Mouse (Mus musculus): ENCODE results near the gene Lhx5.

Gene Lhx5

GRCm38 (mm10) chr5:120461902-120462301, 30.4 kb downstream of the Lhx5 start:
- no peak for DNase-seq (ENCODE audit: low read depth in 2 of 2, low spot score in 2 of 2)

GRCm38 (mm10) chr5:120464321-120464720, 32.8 kb downstream of the Lhx5 start:
- DNase-seq (ENCODE audit: low read depth in 2 of 2, low spot score in 2 of 2), result no peak

GRCm38 (mm10) chr5:120465062-120465461, 33.6 kb downstream of the Lhx5 start:
- DNase-seq (ENCODE audit: low read depth in 2 of 2, low spot score in 2 of 2), result peak; percentile 67 to 68

- DNase-seq (ENCODE audit: low read depth in 2 of 2, low spot score in 2 of 2), result no peak
These were observed 34.4 kb downstream of the Lhx5 start for GRCm38 (mm10) chr5:120465860-120466259.

- no peak for DNase-seq (ENCODE audit: low read depth in 2 of 2, low spot score in 2 of 2)
These were observed 35.5 kb downstream of the Lhx5 start for GRCm38 (mm10) chr5:120467026-120467425.

GRCm38 (mm10) chr5:120468336-120468735, 36.8 kb downstream of the Lhx5 start:
- DNase-seq (ENCODE audit: low read depth in 2 of 2, low spot score in 2 of 2), result no peak

GRCm38 (mm10) chr5:120468830-120469229, 37.3 kb downstream of the Lhx5 start:
- DNase-seq (ENCODE audit: low read depth in 2 of 2, low spot score in 2 of 2), result no peak

- DNase-seq (ENCODE audit: low read depth in 2 of 2, low spot score in 2 of 2), result no peak
These were observed 40.0 kb downstream of the Lhx5 start for GRCm38 (mm10) chr5:120471538-120471937.

- DNase-seq (ENCODE audit: low read depth in 2 of 2, low spot score in 2 of 2), result no peak
These were observed 41.3 kb downstream of the Lhx5 start, which contains the start of gene Sdsl for GRCm38 (mm10) chr5:120472770-120473169. Gene Sdsl, minus strand, starts transcription at chr5:120472810.

GRCm38 (mm10) chr5:120473361-120473760, 41.9 kb downstream of the Lhx5 start:
- DNase-seq (ENCODE audit: low read depth in 2 of 2, low spot score in 2 of 2), result no peak

- DNase-seq (ENCODE audit: low read depth in 2 of 2, low spot score in 2 of 2), result no peak
These were observed 44.4 kb downstream of the Lhx5 start for GRCm38 (mm10) chr5:120475861-120476260.

- no peak for DNase-seq (ENCODE audit: low read depth in 2 of 2, low spot score in 2 of 2)
These were observed 44.8 kb downstream of the Lhx5 start, which contains the start of gene Sds for GRCm38 (mm10) chr5:120476296-120476695. Gene Sds, plus strand, starts transcription at chr5:120476526.

GRCm38 (mm10) chr5:120477993-120478392, 46.5 kb downstream of the Lhx5 start:
- no peak for DNase-seq (ENCODE audit: low read depth in 2 of 2, low spot score in 2 of 2)

GRCm38 (mm10) chr5:120479538-120479937, 48.0 kb downstream of the Lhx5 start:
- no peak for DNase-seq (ENCODE audit: low read depth in 2 of 2, low spot score in 2 of 2)

GRCm38 (mm10) chr5:120481205-120481604, 49.7 kb downstream of the Lhx5 start:
- no peak for DNase-seq (ENCODE audit: low read depth in 2 of 2, low spot score in 2 of 2)

- no peak for DNase-seq (ENCODE audit: low read depth in 2 of 2, low spot score in 2 of 2)
These were observed 51.9 kb downstream of the Lhx5 start for GRCm38 (mm10) chr5:120483399-120483798.

GRCm38 (mm10) chr5:120487844-120488243, 56.3 kb downstream of the Lhx5 start:
- no peak for DNase-seq (ENCODE audit: low read depth in 2 of 2, low spot score in 2 of 2)

GRCm38 (mm10) chr5:120490679-120491192, 59.2 kb downstream of the Lhx5 start:
- DNase-seq (ENCODE audit: low read depth in 2 of 2, low spot score in 2 of 2), result no peak
